Mouse (Mus musculus) liver, postnatal 0 days (tissue): ENCODE measurements at regions not wholly inside any gene's neighbourhood (a gene's known extent, or its start where the extent isn't known, plus 50 kb on each side); places are given as distances from the start of the nearest gene placed in this dataset.

Experiments used
- ATAC-seq: fragments of 200-750 bp; cut with Nextera tagmentation; 2 replicates; pipeline ENCODE4 v1.8.0; 2017; ENCODE audit warnings: mild to moderate bottlenecking, moderate library complexity
- DNase-seq: peaks from one replicate; pipeline ENCODE4 v3.0.0-alpha.2; 2016
- H3K27ac ChIP-seq: fragments of 300-500 bp; sonication (generic); 2 replicates; pipeline ENCODE4 v1.5.1; 2014; ENCODE audit warnings: antibody characterized with exemption, moderate library complexity, mild to moderate bottlenecking, low read depth
- H3K27me3 ChIP-seq: fragments of 300-500 bp; sonication (generic); 2 replicates; pipeline ENCODE4 v1.6.1; 2014; ENCODE audit warnings: low read length, control low read depth, mixed read lengths; ENCODE audit not compliant: insufficient read depth
- H3K36me3 ChIP-seq: fragments of 300-500 bp; sonication (generic); replicated peaks from 2 replicates; pipeline ENCODE4 v1.6.1; 2014; ENCODE audit warnings: mild to moderate bottlenecking, control low read depth, low read length, moderate library complexity, mixed read lengths; ENCODE audit not compliant: insufficient read depth
- H3K4me1 ChIP-seq: fragments of 300-500 bp; sonication (generic); 2 replicates; pipeline ENCODE4 v1.6.1; 2014; ENCODE audit warnings: antibody characterized with exemption, mild to moderate bottlenecking, control low read depth; ENCODE audit not compliant: insufficient read depth
- H3K4me2 ChIP-seq: fragments of 300-500 bp; sonication (generic); 2 replicates; pipeline ENCODE4 v1.6.1; 2014; ENCODE audit warnings: low read depth, mild to moderate bottlenecking, low read length, moderate library complexity, mixed read lengths
- H3K4me3 ChIP-seq: fragments of 300-500 bp; sonication (generic); 2 replicates; pipeline ENCODE4 v1.5.1; 2014; ENCODE audit warnings: low read depth, low read length
- H3K9ac ChIP-seq: fragments of 300-500 bp; sonication (generic); replicated peaks from 2 replicates; pipeline ENCODE4 v1.6.1; 2014; ENCODE audit warnings: mild to moderate bottlenecking, moderate library complexity
- H3K9me3 ChIP-seq: fragments of 300-500 bp; sonication (generic); 2 replicates; pipeline ENCODE4 v1.6.1; 2016; ENCODE audit warnings: mild to moderate bottlenecking, control low read depth, low read length, mixed read lengths
- CTCF ChIP-seq: sonication (generic); IDR thresholded peaks from 2 replicates; pipeline ENCODE4 v1.5.1; 2016; ENCODE audit warnings: antibody characterized with exemption, low read depth
- EP300 ChIP-seq: IDR thresholded peaks from 2 replicates; pipeline ENCODE4 v1.6.1; 2016; ENCODE audit warnings: antibody characterized with exemption, low read depth, mild to moderate bottlenecking
- WGBS: fragments of 180-500 bp; shearing (Covaris S2); extraction: QIAGEN DNeasy Blood & Tissue Kit; methylation state at CpG from one replicate; pipeline ENCODE4 v1.1.7; 2014; ENCODE audit not compliant: insufficient replicate concordance; 5-methylcytosine and 5-hydroxymethylcytosine counted together

DNA sequence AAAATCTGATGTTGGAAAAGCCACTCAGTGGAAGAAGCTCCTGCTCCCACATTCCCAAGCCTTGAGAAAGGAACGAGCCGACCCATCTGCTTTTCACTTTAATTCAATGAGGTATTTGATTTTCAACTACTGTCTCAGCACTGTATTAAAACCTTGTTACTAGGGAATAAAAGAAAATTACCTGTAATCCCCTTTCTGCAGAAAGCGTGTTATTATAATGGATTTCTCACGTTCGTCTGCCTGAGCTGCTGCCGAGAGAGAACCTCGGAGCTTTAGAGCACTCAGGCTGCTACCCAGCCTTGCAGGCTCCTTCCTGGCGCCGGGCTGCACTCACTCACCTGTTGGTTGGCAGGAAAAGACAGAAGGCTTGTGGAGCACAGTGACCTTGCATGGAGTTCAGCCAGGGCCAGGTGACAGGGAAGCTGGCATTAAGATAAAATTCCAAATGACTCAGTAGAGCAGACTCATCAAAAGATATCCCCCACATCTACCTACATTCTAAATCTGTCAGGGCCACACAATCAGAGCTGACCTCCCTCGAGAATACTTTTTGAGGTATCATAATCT lies 770.2 kb downstream of the Adgrl2 start:
- Histone ChIP-seq H3K9me3 (no peaks in the 10 kb centered on the region), H3K27me3 (no peaks in the 10 kb centered on the region), H3K4me3 (no peak overlapping the region), H3K27ac (no peak overlapping the region), H3K36me3 (no peaks in the 10 kb centered on the region), H3K9ac (no peak overlapping the region), H3K4me2 (no peak overlapping the region), H3K4me1 (no peaks in the 10 kb centered on the region)
- ATAC-seq: no peak
- WGBS: 76% methylated on average over 10 of the region's 10 CpGs
- no peak for DNase-seq
- TF ChIP-seq CTCF (no peak), EP300 (no peak)

DNA sequence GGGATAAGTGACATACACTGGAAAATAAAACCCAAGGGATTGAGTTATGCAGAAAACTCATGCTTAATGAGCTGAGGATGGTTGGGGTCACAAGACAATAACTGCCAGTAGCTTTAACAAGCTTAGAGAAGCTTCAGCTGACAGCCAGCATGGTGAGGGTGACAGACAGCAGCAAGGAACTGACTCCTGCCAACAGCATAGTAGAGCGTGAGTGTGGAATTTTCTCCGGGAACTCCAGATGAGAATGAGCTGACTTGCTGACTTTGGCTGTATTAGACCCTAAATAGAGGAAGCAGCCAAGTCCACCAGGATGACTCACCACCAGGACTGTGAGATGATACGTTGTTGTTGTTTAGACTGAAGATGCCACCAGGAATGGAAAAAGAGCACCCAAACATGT lies 788.2 kb downstream of the Adgrl2 start:
- Histone ChIP-seq H3K27ac (no peak overlapping the region), H3K27me3 (no peaks in the 10 kb centered on the region), H3K4me3 (no peak overlapping the region), H3K4me2 (no peak overlapping the region), H3K36me3 (no peaks in the 10 kb centered on the region), H3K4me1 (no peaks in the 10 kb centered on the region), H3K9me3 (no peaks in the 10 kb centered on the region), H3K9ac (no peak overlapping the region)
- TF ChIP-seq CTCF: no peak
- no peak for TF ChIP-seq EP300
- DNase-seq: no peak
- whole genome bisulfite sequencing: 65% methylated on average over 3 of the region's 3 CpGs
- no peak for ATAC-seq

DNA sequence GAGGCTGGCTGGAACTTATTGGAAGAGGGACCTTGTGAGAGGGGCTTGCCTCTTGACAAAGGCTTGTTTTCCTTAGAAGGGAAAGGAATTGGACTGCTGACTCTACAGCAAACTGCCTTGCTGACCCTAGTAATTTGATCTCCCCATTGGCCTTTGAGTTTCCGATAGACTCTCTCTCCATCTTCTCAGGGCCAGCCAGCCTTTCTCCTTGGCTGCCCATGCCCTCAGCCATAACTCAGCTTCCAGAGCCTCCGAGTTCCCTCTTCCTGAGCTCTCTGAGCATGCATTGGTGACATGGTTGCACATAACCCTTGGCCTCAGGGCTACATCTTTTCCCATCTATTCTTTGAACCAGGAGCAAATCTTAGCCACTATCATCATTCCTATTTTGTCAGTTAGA lies 803.7 kb downstream of the Adgrl2 start:
- no peak overlapping the region for H3K9ac ChIP-seq
- ATAC-seq (no peak), DNase-seq (no peak)
- H3K4me1 ChIP-seq: no peaks in the 10 kb centered on the region
- TF ChIP-seq EP300 (no peak), CTCF (no peak)
- H3K27me3 ChIP-seq: no peaks in the 10 kb centered on the region
- H3K27ac ChIP-seq: no peak overlapping the region
- H3K36me3 ChIP-seq: no peaks in the 10 kb centered on the region
- no peak overlapping the region for H3K4me2 ChIP-seq
- 60% methylated on average over 2 of the region's 2 CpGs for WGBS
- H3K9me3 ChIP-seq: no peaks in the 10 kb centered on the region
- no peak overlapping the region for H3K4me3 ChIP-seq

DNA sequence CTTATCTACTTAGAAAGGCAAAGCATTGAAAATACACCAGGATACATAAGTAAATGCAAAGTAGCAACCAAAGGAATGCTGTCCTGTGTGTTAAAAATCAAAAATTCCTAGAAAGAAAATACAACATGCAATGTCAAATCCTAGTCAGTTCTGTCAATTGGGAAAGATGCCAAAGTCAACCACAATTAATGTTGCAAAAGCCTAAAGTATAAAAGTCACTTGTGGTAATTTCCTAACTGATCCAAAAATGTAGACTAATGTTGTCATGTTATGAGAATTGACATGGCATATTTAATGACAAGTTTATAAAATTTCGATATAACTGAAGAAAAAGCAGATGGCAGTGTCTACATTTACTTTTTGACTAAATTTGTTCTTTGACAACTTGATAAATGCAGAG lies 822.8 kb downstream of the Adgrl2 start:
- Histone ChIP-seq H3K27me3 (no peaks in the 10 kb centered on the region), H3K36me3 (no peaks in the 10 kb centered on the region), H3K9ac (no peak overlapping the region), H3K4me2 (no peak overlapping the region), H3K27ac (no peak overlapping the region), H3K4me3 (no peak overlapping the region), H3K4me1 (no peaks in the 10 kb centered on the region), H3K9me3 (no peaks in the 10 kb centered on the region)
- ATAC-seq: no peak
- TF ChIP-seq EP300: no peak
- no peak for TF ChIP-seq CTCF
- DNase-seq: no peak
- 76% methylated on average over 1 of the region's 1 CpGs for WGBS

DNA sequence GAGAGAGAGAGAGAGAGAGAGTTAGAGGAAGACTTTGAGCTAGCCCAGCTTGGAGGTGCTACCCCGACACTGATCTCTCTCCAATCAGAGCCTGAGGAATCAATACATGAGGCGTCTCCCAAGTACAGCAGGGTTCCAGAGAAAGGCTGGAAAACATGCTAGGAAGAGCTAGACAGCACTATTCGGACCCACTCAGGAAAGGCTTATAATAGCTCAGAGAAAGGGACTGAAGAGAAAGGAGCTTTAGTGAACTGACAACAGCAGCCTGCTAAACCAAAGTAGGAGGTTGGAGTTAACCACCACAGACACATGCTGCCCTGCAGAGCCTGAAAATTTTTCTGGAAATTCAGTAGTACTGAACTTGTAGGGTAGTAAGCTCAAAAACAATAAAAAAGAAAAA lies 831.3 kb downstream of the Adgrl2 start:
- 67% methylated on average over 3 of the region's 3 CpGs for whole genome bisulfite sequencing
- no peak for TF ChIP-seq EP300
- H3K27ac ChIP-seq: no peak overlapping the region
- no peaks in the 10 kb centered on the region for H3K4me1 ChIP-seq
- no peak overlapping the region for H3K9ac ChIP-seq
- no peak for DNase-seq
- no peak overlapping the region for H3K4me3 ChIP-seq
- no peak for ATAC-seq
- H3K36me3 ChIP-seq: no peaks in the 10 kb centered on the region
- no peaks in the 10 kb centered on the region for H3K27me3 ChIP-seq
- no peak overlapping the region for H3K4me2 ChIP-seq
- no peaks in the 10 kb centered on the region for H3K9me3 ChIP-seq

DNA sequence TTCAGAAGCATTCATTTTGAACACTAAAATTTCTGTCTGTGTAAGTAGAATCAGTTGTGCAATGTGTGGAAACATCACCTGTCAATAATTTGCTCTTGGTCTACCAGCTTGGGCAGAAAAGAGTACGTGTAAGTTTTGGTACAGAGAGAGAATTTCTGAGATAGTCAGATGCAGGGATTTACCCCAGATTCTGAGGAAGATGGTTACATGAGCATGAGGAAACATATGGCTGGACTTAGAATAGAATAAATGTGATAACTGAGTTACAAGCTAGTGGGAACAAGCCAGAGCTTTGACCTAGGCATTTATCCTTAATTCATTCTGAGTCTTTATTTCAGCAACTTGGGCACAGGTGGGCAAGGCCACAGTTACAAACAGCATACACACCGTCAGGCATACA lies 831.8 kb downstream of the Adgrl2 start:
- no peak for DNase-seq
- WGBS: 64% methylated on average over 2 of the region's 2 CpGs
- Histone ChIP-seq H3K4me2 (no peak overlapping the region), H3K9me3 (no peaks in the 10 kb centered on the region), H3K4me3 (no peak overlapping the region), H3K27ac (no peak overlapping the region), H3K36me3 (no peaks in the 10 kb centered on the region), H3K27me3 (no peaks in the 10 kb centered on the region), H3K9ac (no peak overlapping the region), H3K4me1 (no peaks in the 10 kb centered on the region)
- ATAC-seq: no peak
- TF ChIP-seq EP300 (no peak), CTCF (no peak)

DNA sequence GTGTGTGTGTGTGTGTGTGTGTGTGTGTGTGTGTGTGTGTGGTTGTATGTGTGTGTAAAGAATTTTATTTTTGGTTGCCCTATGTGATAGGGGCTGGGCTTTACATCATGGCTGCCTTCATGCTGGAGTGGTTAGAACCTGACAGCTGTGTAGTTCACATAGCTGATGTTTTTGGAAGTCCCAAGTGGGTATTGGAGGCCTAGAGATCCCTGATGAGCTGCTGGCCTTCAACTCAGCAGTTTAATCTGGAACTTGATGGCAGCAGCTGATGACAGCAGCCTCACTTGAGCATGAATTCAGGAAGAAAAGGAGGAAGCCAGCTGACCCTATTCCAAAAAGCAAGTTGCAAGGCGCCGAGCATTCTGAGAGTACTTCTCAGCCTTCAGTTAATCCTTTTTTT lies 846.6 kb downstream of the Adgrl2 start:
- H3K27ac ChIP-seq: no peak overlapping the region
- no peak overlapping the region for H3K9ac ChIP-seq
- no peaks in the 10 kb centered on the region for H3K4me1 ChIP-seq
- DNase-seq (no peak), ATAC-seq (no peak)
- no peak overlapping the region for H3K4me3 ChIP-seq
- no peaks in the 10 kb centered on the region for H3K27me3 ChIP-seq
- WGBS: 75% methylated on average over 2 of the region's 2 CpGs
- H3K36me3 ChIP-seq: no peaks in the 10 kb centered on the region
- H3K9me3 ChIP-seq: no peaks in the 10 kb centered on the region
- TF ChIP-seq EP300 (no peak), CTCF (no peak)
- H3K4me2 ChIP-seq: no peak overlapping the region
